Mouse (Mus musculus): Measurements from ENCODE around the gene Fam173b.

- TF ChIP-seq ZMIZ1 (IDR thresholded peaks at IDR 0.05; ENCODE audit: low read depth, low read length): no peak
- no peak for TF ChIP-seq MAX (IDR thresholded peaks at IDR 0.05; ENCODE audit: low read length)
- TF ChIP-seq RAD21 (IDR thresholded peaks at IDR 0.05; ENCODE audit: low read depth, low read length): no peak
- no peak for TF ChIP-seq SIN3A (IDR thresholded peaks at IDR 0.05; ENCODE audit: low read length)
- TF ChIP-seq IRF4 (IDR thresholded peaks at IDR 0.05; ENCODE audit: low read depth, low read length): no peak
- TF ChIP-seq CTCF (conservative IDR thresholded peaks at IDR 0.05 in 1 of 2, IDR thresholded peaks at IDR 0.05 in 1 of 2; ENCODE audit: low read depth in 2 of 2, low read length in 2 of 2): no peak
- no peak for TF ChIP-seq SMC3 (IDR thresholded peaks at IDR 0.05; ENCODE audit: low read depth, low read length)
- TF ChIP-seq UBTF (IDR thresholded peaks at IDR 0.05; ENCODE audit: low read depth, low read length): no peak
- TF ChIP-seq POLR2AphosphoS2 (IDR thresholded peaks at IDR 0.05; ENCODE audit: low read depth, low read length): no peak
- TF ChIP-seq CHD2 (IDR thresholded peaks at IDR 0.05; ENCODE audit: low read length): no peak
- TF ChIP-seq POLR2A (IDR thresholded peaks at IDR 0.05; ENCODE audit: low read depth, low read length): no peak
Measured at GRCm38 (mm10) chr15:31650821-31651220, 49.2 kb downstream of the Fam173b start.

All from CH12.LX (cell line).